Mouse (Mus musculus) kidney, postnatal 14 days (tissue): ENCODE results near the gene Ofd1.
A peak's percentile ranks its signal among the peaks of the same experiment; 100 is the strongest.

Experiments used
- DNase-seq: peaks from one replicate; pipeline ENCODE4 v3.0.0; 2022; ENCODE audit warnings: mixed read lengths

The Ofd1 gene

GRCm38 (mm10) chrX:166359927-166360440 lies 80.5 kb downstream of the Ofd1 start:
- no peak for DNase-seq

- no peak for DNase-seq
These were observed 81.5 kb downstream of the Ofd1 start for GRCm38 (mm10) chrX:166358955-166359354.

- no peak for DNase-seq
These were observed 84.2 kb downstream of the Ofd1 start for GRCm38 (mm10) chrX:166356276-166356675.

- no peak for DNase-seq
These were observed 85.6 kb downstream of the Ofd1 start for GRCm38 (mm10) chrX:166354913-166355312.

GRCm38 (mm10) chrX:166353412-166353811 lies 87.1 kb downstream of the Ofd1 start:
- DNase-seq: no peak

- DNase-seq: peak; percentile 67
These were observed 88.7 kb downstream of the Ofd1 start for GRCm38 (mm10) chrX:166351790-166352189.

GRCm38 (mm10) chrX:166348634-166349033 lies 91.9 kb downstream of the Ofd1 start:
- no peak for DNase-seq

- DNase-seq: no peak
These were observed 92.4 kb downstream of the Ofd1 start for GRCm38 (mm10) chrX:166348086-166348485.

GRCm38 (mm10) chrX:166344228-166345015 lies 96.1 kb downstream of the Ofd1 start:
- DNase-seq: peak; percentile 1

GRCm38 (mm10) chrX:166341795-166342194 lies 98.7 kb downstream of the Ofd1 start:
- DNase-seq: no peak
